Mouse (Mus musculus) small intestine, adult 2 months (tissue): ENCODE data around the gene Cachd1. TPM values are rescaled to one million over a fixed set of nuclear protein-coding genes. Genes with fewer than 3 reads are reported as not detected.

Experiments used
- H3K27ac ChIP-seq: fragments of 200-500 bp; 2 replicates; pipeline ENCODE4 v1.5.1; 2012; ENCODE audit warnings: low read depth, low read length, control low read depth, inconsistent platforms; ENCODE audit not compliant: insufficient read depth
- H3K27me3 ChIP-seq: fragments of 200-500 bp; 2 replicates; pipeline ENCODE4 v1.6.1; 2012; ENCODE audit warnings: mild to moderate bottlenecking, moderate library complexity, low read length, inconsistent platforms; ENCODE audit not compliant: control insufficient read depth, insufficient read depth
- H3K36me3 ChIP-seq: fragments of 200-500 bp; 2 replicates; pipeline ENCODE4 v1.6.1; 2012; ENCODE audit warnings: mild to moderate bottlenecking, low read length, control low read depth, inconsistent platforms; ENCODE audit not compliant: control insufficient read depth, insufficient read depth
- H3K4me1 ChIP-seq: fragments of 200-500 bp; 2 replicates; pipeline ENCODE4 v1.6.1; 2012; ENCODE audit warnings: low read length, inconsistent platforms, mixed read lengths; ENCODE audit not compliant: control insufficient read depth, insufficient read depth, insufficient read length
- H3K4me3 ChIP-seq: fragments of 200-500 bp; 2 replicates; pipeline ENCODE4 v1.5.1; 2012; ENCODE audit warnings: low read depth, mild to moderate bottlenecking, control low read depth, inconsistent platforms, low read length, moderate library complexity
- CTCF ChIP-seq: fragments of 200-500 bp; IDR thresholded peaks from 2 replicates; pipeline ENCODE4 v1.5.1; 2012; ENCODE audit warnings: low read depth, mild to moderate bottlenecking, control low read depth, inconsistent platforms, low read length, moderate library complexity, mixed read lengths; ENCODE audit not compliant: insufficient replicate concordance, insufficient read length; ENCODE audit errors: extremely low read depth
- POLR2A ChIP-seq: fragments of 200-500 bp; IDR thresholded peaks from 2 replicates; pipeline ENCODE4 v1.6.1; 2012; ENCODE audit warnings: low read depth, mild to moderate bottlenecking, control low read depth, inconsistent platforms, low read length, moderate library complexity
- WGBS: fragments of 180-500 bp; shearing (Covaris S2); methylation state at CpG from one replicate; pipeline ENCODE4 v1.1.7; 2018; 5-methylcytosine and 5-hydroxymethylcytosine counted together
- polyA plus RNA-seq: library from polyadenylated mRNA; depleted of rRNA; stranded (reverse); fragments of >200 nt; gene quantifications from 2 replicates; pipeline ENCODE4 v1.2.3, GENCODE M21; 2012

The Cachd1 gene
- polyA plus RNA-seq, 1 experiment: 51.7 TPM

- Histone ChIP-seq H3K27ac (no peak overlapping the region), H3K4me1 (peaks cover 11% of the 10 kb centered on the region), H3K27me3 (no peaks in the 10 kb centered on the region), H3K36me3 (no peaks in the 10 kb centered on the region), H3K4me3 (no peak overlapping the region)
- TF ChIP-seq CTCF (no peak), POLR2A (no peak)
- 52% methylated on average over 3 of the region's 3 CpGs for WGBS
Observed at GRCm38 (mm10) chr4:100787201-100787600, 10.7 kb downstream of the Cachd1 start.

GRCm38 (mm10) chr4:100790176-100790575, 13.7 kb downstream of the Cachd1 start:
- TF ChIP-seq POLR2A: no peak
- no peak for TF ChIP-seq CTCF
- H3K4me3 ChIP-seq: no peak overlapping the region
- no peaks in the 10 kb centered on the region for H3K27me3 ChIP-seq
- peaks cover 15% of the 10 kb centered on the region for H3K4me1 ChIP-seq
- no peak overlapping the region for H3K27ac ChIP-seq
- H3K36me3 ChIP-seq: no peaks in the 10 kb centered on the region
- 49% methylated on average over 5 of the region's 5 CpGs for WGBS

GRCm38 (mm10) chr4:100793147-100793546, 16.7 kb downstream of the Cachd1 start:
- H3K36me3 ChIP-seq: no peaks in the 10 kb centered on the region
- H3K27me3 ChIP-seq: no peaks in the 10 kb centered on the region
- peaks cover 25% of the 10 kb centered on the region for H3K4me1 ChIP-seq
- WGBS: 16% methylated on average over 2 of the region's 2 CpGs
- no peak overlapping the region for H3K27ac ChIP-seq
- H3K4me3 ChIP-seq: no peak overlapping the region
- TF ChIP-seq CTCF (no peak), POLR2A (no peak)

DNA sequence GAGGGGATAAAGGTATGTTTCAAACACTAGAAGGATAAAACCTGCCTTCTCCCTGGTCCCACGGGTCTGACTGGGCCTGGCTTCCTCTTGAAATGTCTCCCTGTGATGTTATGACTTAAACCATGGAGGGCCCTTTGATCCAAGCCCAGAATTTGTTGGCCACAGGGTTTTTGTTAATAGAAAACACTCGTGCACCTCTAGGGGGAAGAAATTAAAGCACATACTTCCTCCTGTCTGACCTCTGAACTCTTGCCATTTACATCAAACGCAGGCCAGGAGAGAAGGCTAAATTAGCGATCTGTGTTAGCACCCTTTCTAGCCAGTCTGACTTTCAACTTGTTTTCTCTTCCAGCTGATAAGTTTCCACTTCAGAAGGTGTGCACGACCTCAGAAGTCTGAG, 19.0 kb downstream of the Cachd1 start:
- Histone ChIP-seq H3K36me3 (no peaks in the 10 kb centered on the region), H3K4me3 (no peak overlapping the region), H3K27ac (peak overlapping the region; percentile 12; the same call in 1 of the 2 replicates), H3K27me3 (no peaks in the 10 kb centered on the region), H3K4me1 (peaks cover 30% of the 10 kb centered on the region; the same call in 1 of the 2 replicates)
- 16% methylated on average over 5 of the region's 5 CpGs for WGBS
- TF ChIP-seq POLR2A (no peak), CTCF (no peak)

DNA sequence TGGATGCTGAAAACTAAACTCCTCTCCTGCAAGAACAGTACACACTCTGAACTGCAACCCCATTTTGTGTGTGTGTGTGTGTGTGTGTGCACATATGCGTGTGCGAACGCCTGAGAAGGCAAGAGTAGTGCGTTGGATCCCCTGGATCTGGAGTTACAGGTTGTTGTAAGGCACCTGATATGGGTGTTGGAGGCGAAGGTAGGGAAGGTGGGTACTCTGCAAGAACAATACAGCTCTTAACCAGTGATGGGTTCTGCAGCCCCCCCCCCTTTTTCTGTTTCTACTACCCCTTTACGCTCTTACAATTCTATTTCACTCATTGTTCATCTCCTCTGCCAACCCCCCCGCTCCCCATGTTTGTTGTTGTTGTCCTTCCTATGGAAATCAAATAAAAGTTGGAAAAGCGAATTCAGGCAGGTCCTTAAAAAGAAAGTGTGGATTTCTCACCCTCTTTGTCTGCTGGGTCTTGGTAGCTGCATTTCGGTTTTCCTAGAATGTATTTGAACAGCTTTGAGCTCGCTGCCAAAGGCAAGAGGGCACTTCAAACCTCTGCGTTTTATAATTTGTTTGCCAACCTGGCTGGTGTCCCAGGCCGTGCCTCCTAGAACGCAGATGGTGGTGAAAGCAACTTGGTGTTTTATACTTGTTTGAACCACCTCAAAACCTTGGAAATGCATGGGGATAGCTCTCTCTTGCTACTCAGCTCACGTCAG, 24.4 kb downstream of the Cachd1 start:
- no peak overlapping the region for H3K4me3 ChIP-seq
- no peaks in the 10 kb centered on the region for H3K27me3 ChIP-seq
- H3K4me1 ChIP-seq: peaks cover 29% of the 10 kb centered on the region; the same call in 1 of the 2 replicates
- peak overlapping the region; percentile 38 for H3K27ac ChIP-seq
- WGBS: 35% methylated on average over 14 of the region's 14 CpGs
- no peaks in the 10 kb centered on the region for H3K36me3 ChIP-seq
- TF ChIP-seq POLR2A (no peak), CTCF (no peak)

GRCm38 (mm10) chr4:100801443-100801786, 24.9 kb downstream of the Cachd1 start:
- peak overlapping the region; percentile 38 for H3K27ac ChIP-seq
- no peaks in the 10 kb centered on the region for H3K27me3 ChIP-seq
- TF ChIP-seq CTCF: no peak
- H3K4me3 ChIP-seq: no peak overlapping the region
- peaks cover 26% of the 10 kb centered on the region; the same call in 1 of the 2 replicates for H3K4me1 ChIP-seq
- WGBS: 28% methylated on average over 3 of the region's 3 CpGs
- H3K36me3 ChIP-seq: no peaks in the 10 kb centered on the region

GRCm38 (mm10) chr4:100811057-100811695, 34.7 kb downstream of the Cachd1 start:
- Histone ChIP-seq H3K36me3 (no peaks in the 10 kb centered on the region), H3K27ac (no peak overlapping the region), H3K4me3 (no peak overlapping the region), H3K27me3 (no peaks in the 10 kb centered on the region), H3K4me1 (peaks cover 16% of the 10 kb centered on the region; the same call in 1 of the 2 replicates)
- 27% methylated on average over 5 of the region's 5 CpGs for WGBS
- TF ChIP-seq CTCF (no peak), POLR2A (no peak)
